Mouse (Mus musculus) forebrain, postnatal 0 days (tissue): ENCODE results near the gene Sept4. TPM values are rescaled to one million over a fixed set of nuclear protein-coding genes. Genes with fewer than 3 reads are reported as not detected.

Source experiments
- ATAC-seq: fragments of 200-750 bp; cut with Nextera tagmentation; 2 replicates; pipeline ENCODE4 v1.8.0; 2017; ENCODE audit warnings: mild to moderate bottlenecking, moderate library complexity
- DNase-seq: peaks from one replicate; pipeline ENCODE4 v3.0.0-alpha.2; 2015
- H3K27ac ChIP-seq: fragments of 300-500 bp; sonication (generic); 2 replicates; pipeline ENCODE4 v1.5.1; 2014; ENCODE audit warnings: low read depth, mild to moderate bottlenecking, antibody characterized with exemption, low read length, moderate library complexity, mixed read lengths
- H3K27me3 ChIP-seq: fragments of 300-500 bp; sonication (generic); 2 replicates; pipeline ENCODE4 v1.6.1; 2014; ENCODE audit warnings: mild to moderate bottlenecking, low read length, mixed read lengths; ENCODE audit not compliant: insufficient read depth
- H3K36me3 ChIP-seq: fragments of 300-500 bp; sonication (generic); 2 replicates; pipeline ENCODE4 v1.6.1; 2014; ENCODE audit warnings: mild to moderate bottlenecking, moderate library complexity; ENCODE audit not compliant: insufficient read depth
- H3K4me1 ChIP-seq: fragments of 300-500 bp; sonication (generic); 2 replicates; pipeline ENCODE4 v1.6.1; 2014; ENCODE audit warnings: antibody characterized with exemption; ENCODE audit not compliant: insufficient read depth
- H3K4me2 ChIP-seq: fragments of 300-500 bp; sonication (generic); 2 replicates; pipeline ENCODE4 v1.6.1; 2014; ENCODE audit warnings: low read depth, mild to moderate bottlenecking, moderate library complexity
- H3K4me3 ChIP-seq: fragments of 300-500 bp; sonication (generic); 2 replicates; pipeline ENCODE4 v1.5.1; 2014; ENCODE audit warnings: low read depth, low read length, mixed read lengths
- H3K9ac ChIP-seq: fragments of 300-500 bp; sonication (generic); 2 replicates; pipeline ENCODE4 v1.6.1; 2014; ENCODE audit warnings: mild to moderate bottlenecking
- H3K9me3 ChIP-seq: fragments of 300-500 bp; sonication (generic); 2 replicates; pipeline ENCODE4 v1.6.1; 2016; ENCODE audit warnings: low read length
- CTCF ChIP-seq: sonication (generic); IDR thresholded peaks from 2 replicates; pipeline ENCODE4 v1.5.1; 2016; ENCODE audit warnings: antibody characterized with exemption, control low read depth, low read depth
- WGBS: fragments of 180-500 bp; shearing (Covaris S2); extraction: QIAGEN DNeasy Blood & Tissue Kit; methylation state at CpG from one replicate; pipeline ENCODE4 v1.1.7; 2014; 5-methylcytosine and 5-hydroxymethylcytosine counted together
- polyA plus RNA-seq: library from polyadenylated mRNA; unstranded; fragments of >200 nt; fragmentation: Nextera tagmentation; extraction: Ambion mirVana; gene quantifications from 2 replicates; pipeline ENCODE4 v1.2.1, GENCODE M21; 2015
- total RNA-seq: library from RNA; depleted of rRNA; stranded (reverse); fragments of >200 nt; gene quantifications from 2 replicates; pipeline ENCODE4 v1.2.3, GENCODE M21; 2014; rRNA removed

Sept4 gene
- total and polyA plus RNA-seq, 2 experiments from 2014 or later = 22.5 to 34.2 TPM

DNA sequence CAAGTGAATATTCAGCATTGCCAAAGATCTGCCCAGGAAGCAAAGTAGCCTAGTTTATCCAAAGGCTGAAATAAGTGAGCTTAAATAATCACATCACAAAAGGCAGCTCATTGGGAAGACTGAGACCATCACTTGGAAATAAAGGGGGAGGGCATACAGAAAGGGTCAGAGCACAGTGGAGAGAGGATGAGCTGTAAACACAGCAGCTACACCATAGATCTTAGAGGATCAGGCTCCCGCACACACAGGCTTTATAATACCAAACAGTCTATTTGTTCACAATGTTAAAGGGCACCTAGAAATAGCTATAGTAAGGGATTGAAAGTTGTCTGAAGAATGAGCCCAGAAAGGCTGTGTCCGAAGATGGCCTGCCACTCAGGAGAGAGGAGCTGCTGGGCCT, 70.1 kb downstream of the Sept4 start:
- peak; percentile 19 for DNase-seq

DNA sequence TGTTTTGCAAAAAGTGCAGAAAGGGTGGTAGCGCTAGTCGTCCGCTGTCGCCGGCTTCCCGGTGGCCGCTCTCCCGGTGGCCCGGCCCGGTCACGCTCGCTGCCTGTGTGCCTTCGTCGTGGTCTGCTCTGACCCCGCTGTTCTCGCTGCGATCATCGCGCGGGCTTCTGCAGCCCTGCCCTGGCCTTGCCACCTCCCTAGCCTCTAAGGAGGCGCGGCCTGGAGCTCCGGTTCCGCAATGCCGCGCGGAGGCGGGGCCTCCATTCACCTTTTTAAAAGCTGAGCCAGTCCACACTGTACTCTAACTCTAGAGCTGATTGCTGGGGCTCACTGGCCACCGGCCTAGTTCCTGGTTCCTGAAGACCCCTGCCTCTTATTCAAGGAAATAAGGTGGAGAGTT, 70.5 kb downstream of the Sept4 start:
- ATAC-seq = peak; percentile 76
- Histone ChIP-seq H3K9ac (peak overlapping the region; percentile 44), H3K36me3 (no peaks in the 10 kb centered on the region), H3K4me1 (no peaks in the 10 kb centered on the region), H3K27ac (no peak overlapping the region), H3K4me2 (peak overlapping the region; percentile 54), H3K27me3 (no peaks in the 10 kb centered on the region), H3K9me3 (no peaks in the 10 kb centered on the region), H3K4me3 (peak overlapping the region; percentile 38)
- DNase-seq = peak; percentile 25
- no peak for TF ChIP-seq CTCF
- 1% methylated on average over 29 of the region's 29 CpGs for WGBS

More for the DNA sequence above, 70.1 kb downstream of the Sept4 start:
- no peaks in the 10 kb centered on the region for H3K27me3 ChIP-seq
- peak overlapping the region; percentile 38 for H3K4me3 ChIP-seq
- H3K4me2 ChIP-seq = peak overlapping the region; percentile 54
- peak overlapping the region; percentile 44 for H3K9ac ChIP-seq
- no peaks in the 10 kb centered on the region for H3K9me3 ChIP-seq
- no peak for TF ChIP-seq CTCF
- ATAC-seq = peak; percentile 10; the same call in 1 of the 2 replicates
- H3K27ac ChIP-seq = no peak overlapping the region
- no peaks in the 10 kb centered on the region for H3K4me1 ChIP-seq
- no peaks in the 10 kb centered on the region for H3K36me3 ChIP-seq
- 16% methylated on average over 2 of the region's 2 CpGs for WGBS

Other genes starting within 250 kb of the Sept4 start
- 72.6 and 85.0 TPM in 2 replicates for gene Ppm1e, start 209.9 kb upstream of the Sept4 start, total RNA-seq
- 14.3 and 18.9 TPM in 2 replicates for gene Ppm1e, start 209.9 kb upstream of the Sept4 start, polyA plus RNA-seq
- gene Rad51c, start 163.9 kb upstream of the Sept4 start, total RNA-seq = 1.9 and 4.0 TPM in 2 replicates
- 1.9 and 2.6 TPM in 2 replicates for gene Rad51c, start 163.9 kb upstream of the Sept4 start, polyA plus RNA-seq
- gene Tex14, start 163.8 kb upstream of the Sept4 start, total RNA-seq = 0.23 and 0.81 TPM in 2 replicates
- 0.03 and 0.23 TPM in 2 replicates for gene Tex14, start 163.8 kb upstream of the Sept4 start, polyA plus RNA-seq
- not detected in 2 replicates for gene Gm11492, start 2.2 kb upstream of the Sept4 start, total RNA-seq
- gene Gm11492, start 2.2 kb upstream of the Sept4 start, polyA plus RNA-seq = not detected in 2 replicates
- 85.6 and 86.3 TPM in 2 replicates for gene Mtmr4, start 23.3 kb downstream of the Sept4 start, total RNA-seq
- 28.7 and 32.7 TPM in 2 replicates for gene Mtmr4, start 23.3 kb downstream of the Sept4 start, polyA plus RNA-seq
- gene Hsf5, start 48.3 kb downstream of the Sept4 start, total RNA-seq = 0.23 and 0.48 TPM in 2 replicates
- 0.08 and 0.16 TPM in 2 replicates for gene Hsf5, start 48.3 kb downstream of the Sept4 start, polyA plus RNA-seq
- 1.0 and 1.8 TPM in 2 replicates for gene Rnf43, start 93.8 kb downstream of the Sept4 start, total RNA-seq
- gene Rnf43, start 93.8 kb downstream of the Sept4 start, polyA plus RNA-seq = 0.79 and 0.84 TPM in 2 replicates
- gene Supt4a, start 168.6 kb downstream of the Sept4 start, total RNA-seq = 64.9 and 78.5 TPM in 2 replicates
- 141 and 159 TPM in 2 replicates for gene Supt4a, start 168.6 kb downstream of the Sept4 start, polyA plus RNA-seq
- gene Tspoap1, start 191.6 kb downstream of the Sept4 start, total RNA-seq = 119 and 199 TPM in 2 replicates
- 10.5 and 20.1 TPM in 2 replicates for gene Tspoap1, start 191.6 kb downstream of the Sept4 start, polyA plus RNA-seq
- 0.33 and 0.46 TPM in 2 replicates for gene Mpo, start 224.7 kb downstream of the Sept4 start, total RNA-seq
- 0.21 TPM in 1 of 2 replicates, not detected in the other for gene Mpo, start 224.7 kb downstream of the Sept4 start, polyA plus RNA-seq